Mouse (Mus musculus) midbrain, embryonic 16.5 days (tissue): ENCODE data around the gene Pou2f2. TPM values are rescaled to one million over a fixed set of nuclear protein-coding genes. Genes with fewer than 3 reads are reported as not detected.
"Not testable (repeated sequence)": the region's sequence is repeated elsewhere in the genome, so short reads cannot be mapped to it uniquely, and the experiment has no call there.

ENCODE experiments used
- ATAC-seq: fragments of 200-750 bp; cut with Nextera tagmentation; 2 replicates; pipeline ENCODE4 v1.8.0; 2017; ENCODE audit warnings: moderate TSS enrichment
- H3K27ac ChIP-seq: fragments of 300-500 bp; sonication (generic); 2 replicates; pipeline ENCODE4 v1.5.1; 2014; ENCODE audit warnings: mild to moderate bottlenecking, low read length, mixed read lengths
- H3K27me3 ChIP-seq: fragments of 300-500 bp; sonication (generic); 2 replicates; pipeline ENCODE4 v1.6.1; 2014; ENCODE audit warnings: low read depth, low read length, mixed read lengths; ENCODE audit not compliant: control insufficient read depth, insufficient read depth
- H3K36me3 ChIP-seq: fragments of 300-500 bp; sonication (generic); 2 replicates; pipeline ENCODE4 v1.6.1; 2014; ENCODE audit warnings: mild to moderate bottlenecking, low read length, moderate library complexity, mixed read lengths; ENCODE audit not compliant: control insufficient read depth, insufficient read depth
- H3K4me1 ChIP-seq: fragments of 300-500 bp; sonication (generic); 2 replicates; pipeline ENCODE4 v1.6.1; 2014; ENCODE audit warnings: mild to moderate bottlenecking, low read length, mixed read lengths; ENCODE audit not compliant: control insufficient read depth, insufficient read depth
- H3K4me2 ChIP-seq: fragments of 300-500 bp; sonication (generic); 2 replicates; pipeline ENCODE4 v1.6.1; 2014; ENCODE audit warnings: mild to moderate bottlenecking, low read length, mixed read lengths
- H3K4me3 ChIP-seq: fragments of 300-500 bp; sonication (generic); 2 replicates; pipeline ENCODE4 v1.5.1; 2014; ENCODE audit warnings: low read depth, mild to moderate bottlenecking, low read length, moderate library complexity, mixed read lengths
- H3K9ac ChIP-seq: fragments of 300-500 bp; sonication (generic); 2 replicates; pipeline ENCODE4 v1.6.1; 2014; ENCODE audit warnings: low read depth, low read length, mixed read lengths
- H3K9me3 ChIP-seq: fragments of 300-500 bp; sonication (generic); replicated peaks from 2 replicates; pipeline ENCODE4 v1.6.1; 2014; ENCODE audit warnings: mild to moderate bottlenecking, low read length, mixed read lengths; ENCODE audit not compliant: control insufficient read depth, poor library complexity, severe bottlenecking
- WGBS: fragments of 180-500 bp; shearing (Covaris S2); extraction: QIAGEN DNeasy Blood & Tissue Kit; methylation state at CpG from one replicate; pipeline ENCODE4 v1.1.7; 2014; 5-methylcytosine and 5-hydroxymethylcytosine counted together
- microRNA-seq: library from miRNA; unstranded; fragments of <30 nt; microRNA quantifications from one replicate; pipeline ENCODE4, GENCODE M21; 2017
- polyA plus RNA-seq: library from polyadenylated mRNA; unstranded; fragments of >200 nt; fragmentation: Nextera tagmentation; extraction: Ambion mirVana; gene quantifications from 2 replicates; pipeline ENCODE4 v1.2.1, GENCODE M21; 2015

Pou2f2 gene
- polyA plus RNA-seq, 1 experiment from 2014 or later, result 42.9 TPM

DNA sequence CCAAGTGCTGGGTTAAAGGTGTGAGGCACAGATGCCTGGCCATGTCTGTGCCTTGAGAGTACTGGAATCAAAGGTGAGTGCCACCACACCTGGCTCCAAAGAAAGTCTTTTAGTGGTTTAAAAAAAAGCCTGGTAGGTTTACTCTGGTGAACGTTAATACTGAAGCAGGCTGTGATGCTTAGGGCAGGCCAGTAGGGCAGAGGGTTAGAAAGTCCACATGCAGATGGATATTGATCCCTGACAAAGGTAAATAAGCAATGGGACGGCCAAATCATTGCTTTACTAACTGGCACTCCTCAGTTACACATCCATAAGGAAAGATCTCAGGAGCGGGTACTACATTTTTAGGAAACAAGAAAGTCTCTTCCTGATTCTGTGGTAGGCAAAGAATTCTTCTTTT is 126.9 kb downstream of the Pou2f2 start:
- WGBS, result 92% methylated on average over 3 of the region's 3 CpGs
- no peak for ATAC-seq

DNA sequence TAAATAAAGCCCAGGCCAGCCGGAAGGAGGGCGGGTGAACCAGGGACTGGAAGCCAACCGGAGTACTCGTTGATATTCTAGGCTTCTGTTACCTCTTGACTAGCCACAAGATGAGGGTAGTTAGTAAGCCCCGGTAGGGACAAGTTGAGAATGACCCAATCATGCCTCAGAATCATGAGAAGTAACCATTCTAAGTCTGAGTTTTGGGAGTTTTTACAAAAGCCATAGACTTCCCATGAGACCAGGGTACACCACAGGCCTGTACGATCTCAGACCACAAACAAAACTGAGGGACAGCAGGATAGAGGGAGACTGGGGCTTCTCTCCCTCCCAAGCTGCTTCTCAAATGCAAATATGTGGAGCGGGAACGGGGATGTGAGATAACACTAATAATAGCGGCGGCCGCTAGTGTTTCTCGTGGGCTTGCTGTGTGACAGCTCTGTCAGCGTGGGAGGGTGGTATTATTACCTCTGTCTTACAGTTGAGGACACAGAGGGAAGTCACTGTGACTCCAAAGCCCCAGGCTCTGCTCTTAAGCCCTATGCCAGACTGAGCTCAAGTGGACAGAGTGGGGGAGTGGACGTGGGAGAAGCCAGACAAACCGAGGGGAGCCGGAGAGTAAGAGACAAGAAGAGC is 130.1 kb downstream of the Pou2f2 start:
- no peaks in the 10 kb centered on the region for H3K27me3 ChIP-seq
- no peak overlapping the region for H3K4me2 ChIP-seq
- 84% methylated on average over 16 of the region's 16 CpGs for WGBS
- H3K36me3 ChIP-seq, result peaks cover 44% of the 10 kb centered on the region
- no peaks in the 10 kb centered on the region for H3K4me1 ChIP-seq
- no peaks in the 10 kb centered on the region for H3K9me3 ChIP-seq
- ATAC-seq, result no peak
- no peak overlapping the region for H3K4me3 ChIP-seq
- H3K9ac ChIP-seq, result no peak overlapping the region
- H3K27ac ChIP-seq, result no peak overlapping the region

More for the DNA sequence above, 126.9 kb downstream of the Pou2f2 start:
- Histone ChIP-seq H3K36me3 (peaks cover 49% of the 10 kb centered on the region), H3K27ac (no peak overlapping the region), H3K27me3 (no peaks in the 10 kb centered on the region), H3K9me3 (no peaks in the 10 kb centered on the region), H3K4me2 (no peak overlapping the region), H3K9ac (no peak overlapping the region), H3K4me3 (no peak overlapping the region), H3K4me1 (no peaks in the 10 kb centered on the region)

DNA sequence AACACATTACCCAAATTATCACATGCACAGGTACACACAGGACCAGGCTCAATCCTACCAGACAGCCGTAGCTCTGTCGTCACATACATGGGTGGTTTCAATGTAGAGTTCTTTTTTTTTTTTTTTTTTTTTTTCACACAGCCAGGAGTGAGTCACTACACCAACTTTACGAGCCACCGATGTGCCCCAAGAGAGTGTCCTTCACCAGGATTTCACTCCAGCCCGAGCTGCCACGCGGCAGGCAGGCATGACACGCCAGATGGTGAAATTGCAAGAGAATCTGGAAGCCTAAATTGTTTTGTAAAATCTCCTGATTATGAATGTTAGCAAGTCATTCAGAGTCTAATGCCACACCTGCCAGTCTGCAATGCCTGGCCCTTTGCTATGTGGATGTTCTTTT is 132.2 kb downstream of the Pou2f2 start:
- Histone ChIP-seq H3K9me3 (no peaks in the 10 kb centered on the region), H3K27ac (no peak overlapping the region), H3K9ac (no peak overlapping the region), H3K4me2 (no peak overlapping the region), H3K4me3 (no peak overlapping the region), H3K4me1 (no peaks in the 10 kb centered on the region), H3K27me3 (no peaks in the 10 kb centered on the region), H3K36me3 (peaks cover 44% of the 10 kb centered on the region)
- WGBS, result 88% methylated on average over 8 of the region's 8 CpGs
- no peak for ATAC-seq

DNA sequence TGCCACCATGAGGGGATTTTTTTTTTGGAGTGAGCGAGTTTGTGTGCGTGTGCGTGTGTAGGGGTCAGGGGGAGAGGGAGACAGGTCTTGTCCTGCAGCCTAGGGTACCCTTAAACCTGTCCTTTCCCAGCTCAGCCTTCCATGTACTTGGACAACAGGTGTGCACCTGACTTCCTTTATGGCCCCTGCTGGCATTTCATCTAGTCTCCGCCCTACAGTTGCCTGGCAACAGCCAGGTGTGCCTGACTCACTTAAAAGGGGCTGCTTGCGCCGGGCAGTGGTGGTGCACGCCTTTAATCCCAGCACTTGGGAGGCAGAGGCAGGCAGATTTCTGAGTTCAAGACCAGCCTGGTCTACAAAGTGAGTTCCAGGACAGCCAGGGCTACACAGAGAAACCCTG is 134.9 kb downstream of the Pou2f2 start:
- not testable (repeated sequence) for H3K4me2 ChIP-seq, ATAC-seq, H3K27me3 ChIP-seq, H3K4me3 ChIP-seq, H3K9me3 ChIP-seq, H3K27ac ChIP-seq, H3K9ac ChIP-seq, H3K4me1 ChIP-seq
- WGBS, result 98% methylated on average over 7 of the region's 7 CpGs
- H3K36me3 ChIP-seq, result peaks cover 44% of the 10 kb centered on the region

DNA sequence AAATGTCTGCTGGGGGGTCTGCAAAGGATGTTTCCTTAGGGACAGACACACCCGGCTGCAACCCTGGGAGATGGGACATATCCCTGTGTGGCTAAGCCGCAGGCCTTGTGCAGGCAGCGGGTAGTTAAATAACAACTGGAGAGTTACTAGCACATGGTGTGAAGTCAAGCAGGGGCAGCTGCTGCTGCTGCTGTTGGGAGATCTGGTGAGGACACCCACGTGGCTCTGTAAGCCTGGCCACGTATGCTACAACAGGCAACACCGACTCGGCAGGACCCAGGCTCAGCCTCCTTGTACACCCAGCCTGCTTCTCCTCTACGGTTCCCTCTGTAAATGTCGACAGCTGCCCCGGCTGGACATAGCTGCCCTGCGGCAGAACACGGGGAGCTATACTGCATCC is 137.6 kb downstream of the Pou2f2 start:
- H3K9ac ChIP-seq, result no peak overlapping the region
- H3K27me3 ChIP-seq, result no peaks in the 10 kb centered on the region
- no peak overlapping the region for H3K4me3 ChIP-seq
- H3K36me3 ChIP-seq, result peaks cover 37% of the 10 kb centered on the region
- H3K4me2 ChIP-seq, result no peak overlapping the region
- no peak for ATAC-seq
- H3K27ac ChIP-seq, result no peak overlapping the region
- no peaks in the 10 kb centered on the region for H3K4me1 ChIP-seq
- H3K9me3 ChIP-seq, result no peaks in the 10 kb centered on the region
- WGBS, result 91% methylated on average over 12 of the region's 12 CpGs

Small RNAs within 50 kb of the gene (microRNA-seq; reads per million reads assigned to microRNA genes)
- gene Mir6537 (not detected), gene Mir7048 (not detected)

Other genes with a start within 250 kb of the Pou2f2 start
- 3.8 and 4.5 TPM in 2 replicates for gene Gm4881, start 235.2 kb downstream of the Pou2f2 start, polyA plus RNA-seq
- gene Rabac1, start 207.0 kb downstream of the Pou2f2 start, polyA plus RNA-seq, result 288 and 310 TPM in 2 replicates
- gene Atp1a3, start 173.8 kb downstream of the Pou2f2 start, polyA plus RNA-seq, result 447 and 557 TPM in 2 replicates
- gene Grik5, start 107.4 kb downstream of the Pou2f2 start, polyA plus RNA-seq, result 14.2 and 15.5 TPM in 2 replicates
- gene Zfp574, start 107.2 kb downstream of the Pou2f2 start, polyA plus RNA-seq, result 33.7 and 34.2 TPM in 2 replicates
- 14.1 and 14.6 TPM in 2 replicates for gene Dedd2, start 40.9 kb upstream of the Pou2f2 start, polyA plus RNA-seq
- gene Zfp526, start 41.7 kb upstream of the Pou2f2 start, polyA plus RNA-seq, result 1.7 TPM in 2 replicates
- gene Gsk3a, start 58.1 kb upstream of the Pou2f2 start, polyA plus RNA-seq, result 16.2 and 17.8 TPM in 2 replicates
- 2.3 and 2.8 TPM in 2 replicates for gene Erf, start 71.0 kb upstream of the Pou2f2 start, polyA plus RNA-seq
- 33.8 and 38.8 TPM in 2 replicates for gene Cic, start 88.0 kb upstream of the Pou2f2 start, polyA plus RNA-seq
- gene Pafah1b3, start 118.3 kb upstream of the Pou2f2 start, polyA plus RNA-seq, result 672 and 703 TPM in 2 replicates
- gene Prr19, start 121.7 kb upstream of the Pou2f2 start, polyA plus RNA-seq, result 4.3 and 5.6 TPM in 2 replicates
- gene Tmem145, start 126.4 kb upstream of the Pou2f2 start, polyA plus RNA-seq, result 83.8 and 98.0 TPM in 2 replicates
- gene Megf8, start 137.4 kb upstream of the Pou2f2 start, polyA plus RNA-seq, result 23.2 and 23.4 TPM in 2 replicates
- not detected in 2 replicates for gene Cnfn, start 190.0 kb upstream of the Pou2f2 start, polyA plus RNA-seq
- gene Lipe, start 219.0 kb upstream of the Pou2f2 start, polyA plus RNA-seq, result 9.8 and 12.5 TPM in 2 replicates
- gene Cxcl17, start 233.2 kb upstream of the Pou2f2 start, polyA plus RNA-seq, result 0.48 and 1.0 TPM in 2 replicates